In genomic region chr13:112121110-112121509, GRCm38 (mm10) we compare ENCODE assay signal across 15 mouse cellular contexts.
"Had no signal": no experiment of that assay in that cellular context is flagged by ENCODE, and none has a peak within 500 bp of the region (broad histone marks: within the 10 kb centered on the region; RNA-seq: fewer than 3 reads in every experiment).

No protein-coding gene starts in this region.

- H3K27ac ChIP-seq: limb, embryonic 13.5 days; liver, embryonic 14.5 days; midbrain, embryonic 10.5 days; neural tube, embryonic 15.5 days had no signal

- DNase-seq: kidney, postnatal 36 days; layer of hippocampus, adult 9-11 months; layer of hippocampus, postnatal 36 days; lung, adult 18-20 months; lung, postnatal 10 days; lung, postnatal 4 days; midbrain, embryonic 14.5 days; right cerebral cortex, adult 18-20 months; right cerebral cortex, postnatal 25 days; thymus, postnatal 14 days had no signal

- H3K4me3 ChIP-seq: limb, embryonic 13.5 days; midbrain, embryonic 10.5 days; myocyte; neural tube, embryonic 15.5 days had no signal

- H3K9ac ChIP-seq: limb, embryonic 13.5 days; liver, embryonic 14.5 days; neural tube, embryonic 15.5 days had no signal

- H3K9me3 ChIP-seq: limb, embryonic 13.5 days; midbrain, embryonic 10.5 days; neural tube, embryonic 15.5 days had no signal

- H3K27me3 ChIP-seq: limb, embryonic 13.5 days; neural tube, embryonic 15.5 days had no signal

- H3K4me2 ChIP-seq: limb, embryonic 13.5 days; neural tube, embryonic 15.5 days had no signal

- H3K36me3 ChIP-seq: limb, embryonic 13.5 days; midbrain, embryonic 10.5 days; neural tube, embryonic 15.5 days had no signal
